Mouse (Mus musculus) ES-E14 (cell line): Measurements from ENCODE around the gene Gk2. TPM values are rescaled to one million over a fixed set of nuclear protein-coding genes. Genes with fewer than 3 reads are reported as not detected.

Experiments used
- DNase-seq: peaks from one replicate; pipeline ENCODE4 v3.0.0-alpha.2; 2013; ENCODE audit warnings: low read depth, low spot score
- H3K27ac ChIP-seq: 2 replicates; pipeline ENCODE4 v1.5.1; 2012; ENCODE audit warnings: low read depth, mild to moderate bottlenecking, low read length, moderate library complexity, mixed read lengths; ENCODE audit not compliant: poor library complexity, insufficient read depth, severe bottlenecking
- H3K36me3 ChIP-seq: 2 replicates; pipeline ENCODE4 v1.6.1; 2012; ENCODE audit warnings: mild to moderate bottlenecking, low read length, moderate library complexity, mixed read lengths; ENCODE audit not compliant: control insufficient read depth, poor library complexity, insufficient read depth, severe bottlenecking
- H3K4me1 ChIP-seq, 2 experiments: fragments of 150-350 bp in 1 of 2; sonication (generic) in 1 of 2; 2 replicates each; pipeline ENCODE4 v1.6.1; 2012; ENCODE audit warnings: low read length in 2 of 2, mild to moderate bottlenecking in 1 of 2, mixed read lengths in 1 of 2; ENCODE audit not compliant: control insufficient read depth in 2 of 2, insufficient read depth in 2 of 2, poor library complexity in 1 of 2
- H3K4me3 ChIP-seq, 2 experiments: fragments of 150-350 bp in 1 of 2; sonication (generic) in 1 of 2; 2 replicates each; pipeline ENCODE4 v1.5.1; 2012; ENCODE audit warnings: low read length in 2 of 2, low read depth in 1 of 2, mild to moderate bottlenecking in 1 of 2, mixed read lengths in 1 of 2; ENCODE audit not compliant: insufficient read depth in 1 of 2, poor library complexity in 1 of 2, severe bottlenecking in 1 of 2
- H3K9ac ChIP-seq: 2 replicates; pipeline ENCODE4 v1.6.1; 2012; ENCODE audit warnings: low read depth, mild to moderate bottlenecking, low read length, mixed read lengths; ENCODE audit not compliant: poor library complexity, insufficient read depth, severe bottlenecking
- H3K9me3 ChIP-seq: fragments of 150-350 bp; sonication (generic); 2 replicates; pipeline ENCODE4 v1.6.1; 2012; ENCODE audit warnings: low read depth, mild to moderate bottlenecking, low read length; ENCODE audit not compliant: control insufficient read depth, insufficient read depth
- CHD2 ChIP-seq: IDR thresholded peaks from 2 replicates; pipeline ENCODE4 v1.6.1; 2014; ENCODE audit warnings: mild to moderate bottlenecking, low read depth, low read length, inconsistent platforms
- HCFC1 ChIP-seq: IDR thresholded peaks from 2 replicates; pipeline ENCODE4 v1.6.1; 2012; ENCODE audit warnings: low read length, inconsistent platforms, borderline replicate concordance; ENCODE audit not compliant: insufficient read depth
- MAFK ChIP-seq: IDR thresholded peaks from 2 replicates; pipeline ENCODE4 v1.6.1; 2014; ENCODE audit warnings: mild to moderate bottlenecking, low read depth, low read length, inconsistent platforms; ENCODE audit not compliant: insufficient read depth
- ZC3H11A ChIP-seq: IDR thresholded peaks from 2 replicates; pipeline ENCODE4 v1.6.1; 2012; ENCODE audit warnings: low read depth, mild to moderate bottlenecking, inconsistent platforms, low read length, borderline replicate concordance
- ZNF384 ChIP-seq: IDR thresholded peaks from 2 replicates; pipeline ENCODE4 v1.6.1; 2012; ENCODE audit warnings: low read depth, low read length, inconsistent platforms
- in situ Hi-C, 2 experiments: fragments of 600-800 bp; cut with MboI; formaldehyde crosslinking; loops; one replicate each; pipeline ENCODE4 v1.15.1; 2025; ENCODE audit warnings: low sequenced_read_pairs in 2 of 2, inconsistent platforms in 1 of 2; ENCODE audit not compliant: unreplicated experiment in 2 of 2
- total RNA-seq: library from RNA; depleted of rRNA; stranded (reverse); fragments of 300-350 nt; gene quantifications from 2 replicates; pipeline ENCODE4 v1.2.3, GENCODE M21; 2012; rRNA removed

The Gk2 gene
- total RNA-seq: not detected in 2 replicates

GRCm38 (mm10) chr5:97456816-97457215 lies at the start of gene Gk2:
TSS of gene Gk2 (minus strand) at chr5:97457021.
- no peaks in the 10 kb centered on the region for H3K9me3 ChIP-seq
- H3K36me3 ChIP-seq: no peaks in the 10 kb centered on the region
- H3K4me1 ChIP-seq: no peaks in the 10 kb centered on the region
- no peak within 1 kb of the TSS for H3K4me3 ChIP-seq
- in situ Hi-C loops: no loop called here
- TF ChIP-seq ZNF384: no peak
- no peak for TF ChIP-seq MAFK
- no peak for TF ChIP-seq HCFC1
- no peak for TF ChIP-seq CHD2
- TF ChIP-seq ZC3H11A: no peak
- no peak for DNase-seq
- no peak within 1 kb of the TSS for H3K9ac ChIP-seq
- no peak within 1 kb of the TSS for H3K27ac ChIP-seq

GRCm38 (mm10) chr5:97498041-97498440 lies 41.2 kb upstream of the Gk2 start:
- DNase-seq: no peak
- in situ Hi-C loops: no loop called here
- no peak for TF ChIP-seq HCFC1
- TF ChIP-seq ZNF384: no peak
- no peak for TF ChIP-seq ZC3H11A
- no peak for TF ChIP-seq CHD2
- TF ChIP-seq MAFK: no peak

GRCm38 (mm10) chr5:97495488-97496092 lies 38.8 kb upstream of the Gk2 start:
- no peaks in the 10 kb centered on the region for H3K36me3 ChIP-seq
- in situ Hi-C loops: no loop called here
- no peak overlapping the region for H3K4me3 ChIP-seq
- no peak overlapping the region for H3K27ac ChIP-seq
- H3K9ac ChIP-seq: no peak overlapping the region
- no peaks in the 10 kb centered on the region for H3K4me1 ChIP-seq
- DNase-seq: no peak
- no peaks in the 10 kb centered on the region for H3K9me3 ChIP-seq
- TF ChIP-seq ZC3H11A: no peak
- no peak for TF ChIP-seq CHD2
- no peak for TF ChIP-seq MAFK
- TF ChIP-seq ZNF384: no peak
- no peak for TF ChIP-seq HCFC1

More at GRCm38 (mm10) chr5:97498041-97498440, 41.2 kb upstream of the Gk2 start:
- Histone ChIP-seq H3K4me3 (no peak overlapping the region), H3K9ac (no peak overlapping the region), H3K36me3 (no peaks in the 10 kb centered on the region), H3K27ac (no peak overlapping the region), H3K9me3 (no peaks in the 10 kb centered on the region), H3K4me1 (no peaks in the 10 kb centered on the region)

GRCm38 (mm10) chr5:97493421-97493820 lies 36.6 kb upstream of the Gk2 start:
- H3K9ac ChIP-seq: no peak overlapping the region
- in situ Hi-C loops: no loop called here
- H3K4me1 ChIP-seq: no peaks in the 10 kb centered on the region
- TF ChIP-seq ZC3H11A (no peak), CHD2 (no peak), MAFK (no peak), HCFC1 (no peak), ZNF384 (no peak)
- no peak for DNase-seq
- no peaks in the 10 kb centered on the region for H3K36me3 ChIP-seq
- H3K9me3 ChIP-seq: no peaks in the 10 kb centered on the region
- H3K4me3 ChIP-seq: no peak overlapping the region
- no peak overlapping the region for H3K27ac ChIP-seq

GRCm38 (mm10) chr5:97486141-97486540 lies 29.3 kb upstream of the Gk2 start:
- no peak overlapping the region for H3K4me3 ChIP-seq
- H3K27ac ChIP-seq: no peak overlapping the region
- in situ Hi-C loops: no loop called here
- no peak for TF ChIP-seq ZNF384
- no peak for TF ChIP-seq HCFC1
- no peak for TF ChIP-seq MAFK
- TF ChIP-seq CHD2: no peak
- no peak for TF ChIP-seq ZC3H11A
- no peaks in the 10 kb centered on the region for H3K4me1 ChIP-seq
- no peak for DNase-seq
- no peak overlapping the region for H3K9ac ChIP-seq
- no peaks in the 10 kb centered on the region for H3K9me3 ChIP-seq
- H3K36me3 ChIP-seq: no peaks in the 10 kb centered on the region
